Mouse (Mus musculus): ENCODE results near the gene Olfr1366.
"Not testable (repeated sequence)": the region's sequence is repeated elsewhere in the genome, so short reads cannot be mapped to it uniquely, and the experiment has no call there.

Olfr1366 gene

GRCm38 (mm10) chr13:21542708-21543107, at the start of gene Olfr1366:
Gene Olfr1366 (minus strand): TSS chr13:21542808.
- no peak for DNase-seq (ENCODE audit: low spot score)

GRCm38 (mm10) chr13:21591618-21592017, 49.0 kb upstream of the Olfr1366 start:
- no peak for DNase-seq (ENCODE audit: low spot score)

- no peak for DNase-seq (ENCODE audit: low spot score)
Observed at GRCm38 (mm10) chr13:21581659-21582058, 39.1 kb upstream of the Olfr1366 start, which contains the start of gene Olfr1364. Gene Olfr1364 (minus strand): TSS chr13:21581759.

DNA sequence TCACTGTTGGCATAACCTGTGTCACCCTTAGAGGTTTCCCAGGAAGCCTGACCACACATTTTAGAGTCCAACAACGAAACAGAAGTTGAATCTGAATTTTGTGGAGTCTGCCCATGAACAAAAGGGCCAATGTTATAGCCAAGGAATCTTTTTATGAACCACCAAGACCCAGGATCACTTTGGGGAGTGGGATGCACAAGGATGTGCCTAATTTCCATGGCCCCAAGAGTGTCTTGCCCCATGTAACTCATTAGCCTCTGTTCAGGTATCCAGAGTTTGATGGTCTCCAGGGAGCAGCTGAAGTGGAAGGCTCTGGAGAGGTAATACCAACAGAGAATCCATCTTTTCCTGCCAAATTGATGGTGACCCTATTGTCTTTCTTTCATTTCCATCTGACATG, 17.2 kb upstream of the Olfr1366 start, which contains the start of gene Olfr1535:
Gene Olfr1535, minus strand, starts transcription at position 101 of the 400 bp plus-strand sequence.
- no peak for DNase-seq (ENCODE audit: low spot score)

DNA sequence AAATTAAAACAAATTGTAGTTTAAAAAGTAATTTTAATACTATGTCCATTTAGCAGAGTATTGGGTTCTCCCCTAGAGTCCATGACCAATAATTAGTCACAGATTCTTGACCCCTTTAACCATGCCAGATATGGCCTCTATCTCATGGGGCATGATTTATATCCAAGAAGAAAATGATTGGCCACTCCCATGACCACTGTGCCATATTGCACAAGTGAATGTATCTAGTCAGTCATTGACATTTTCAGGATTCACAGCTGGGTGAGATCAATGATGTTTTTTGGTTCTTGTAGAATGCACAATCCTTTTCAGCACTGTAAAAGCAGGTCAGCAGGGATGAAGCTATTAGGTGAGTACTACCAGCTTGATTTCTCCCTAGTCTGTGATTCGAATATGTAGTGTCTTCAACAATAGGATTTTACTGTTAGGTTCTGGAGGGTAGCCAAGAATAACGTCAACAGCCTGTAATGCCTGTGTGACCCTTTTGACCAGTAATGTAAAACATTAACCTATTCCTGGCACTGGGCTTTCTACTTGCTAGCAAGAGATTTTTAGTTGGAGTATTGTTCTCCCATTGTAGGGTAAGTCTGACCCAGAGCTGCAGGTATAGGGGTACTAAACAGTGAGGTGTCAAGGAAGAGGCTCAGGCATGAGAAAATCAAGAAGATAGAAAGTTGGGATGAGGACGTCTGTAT, 8.0 kb upstream of the Olfr1366 start:
- no peak for DNase-seq (ENCODE audit: low spot score)

- no peak for DNase-seq (ENCODE audit: low spot score)
Observed at GRCm38 (mm10) chr13:21549487-21549886, 6.9 kb upstream of the Olfr1366 start.

DNA sequence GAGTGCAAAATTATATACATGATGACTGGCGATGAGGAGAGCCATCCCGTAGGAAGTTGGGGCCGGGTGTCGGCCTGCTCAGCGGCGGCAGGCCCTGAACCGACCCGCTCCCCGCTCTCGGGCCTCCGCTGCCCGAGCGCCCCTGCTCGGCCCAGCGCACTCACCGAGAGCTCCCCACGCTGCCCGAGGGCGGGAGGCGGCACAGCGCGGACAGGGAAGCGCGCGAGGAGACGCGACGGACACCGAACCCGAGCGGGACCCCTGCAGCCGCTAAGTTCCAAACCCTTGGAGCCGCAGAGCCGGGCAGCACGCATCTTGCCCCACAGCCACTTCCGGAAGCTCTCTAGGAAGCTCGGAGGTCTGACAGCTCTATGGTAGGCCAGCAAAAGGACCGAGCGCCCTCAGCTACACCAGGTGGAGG, 11.8 kb downstream of the Olfr1366 start, which contains the start of gene Zkscan8:
Gene Zkscan8, minus strand, starts transcription at position 340 of the 421 bp plus-strand sequence.
- DNase-seq (ENCODE audit: low spot score): peak; percentile 82

GRCm38 (mm10) chr13:21530136-21530535, 12.5 kb downstream of the Olfr1366 start:
- no peak for DNase-seq (ENCODE audit: low spot score)

- DNase-seq (ENCODE audit: low spot score): peak; percentile 63
Observed at GRCm38 (mm10) chr13:21506221-21506649, 36.4 kb downstream of the Olfr1366 start.

DNA sequence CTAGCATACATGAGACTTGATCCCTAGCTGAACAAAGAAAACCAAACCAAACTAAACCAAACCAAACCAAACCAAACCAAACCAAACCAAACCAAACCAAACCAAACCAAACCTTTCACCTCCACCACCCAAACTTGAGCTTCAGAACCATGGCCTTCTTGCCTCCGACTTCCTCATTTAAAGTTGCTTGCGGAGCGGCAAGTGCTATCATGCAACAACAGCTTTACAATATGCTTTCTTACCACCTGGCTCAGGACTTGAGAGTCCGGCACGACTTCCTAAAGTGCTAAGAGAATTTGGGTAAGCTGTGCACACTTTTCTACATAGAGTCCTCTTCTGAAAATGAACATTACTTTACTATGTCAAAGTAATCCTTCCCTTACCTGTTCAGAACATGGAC, 40.3 kb downstream of the Olfr1366 start:
- DNase-seq (ENCODE audit: low spot score): no peak

GRCm38 (mm10) chr13:21501182-21501581, 41.4 kb downstream of the Olfr1366 start, which contains the start of gene Gm11273:
Gene Gm11273 (minus strand): TSS chr13:21501418.
- not testable (repeated sequence) for DNase-seq (ENCODE audit: low spot score)

- DNase-seq (ENCODE audit: low spot score): no peak
Observed at GRCm38 (mm10) chr13:21495080-21495479, 47.5 kb downstream of the Olfr1366 start, which contains the start of gene AK157302. Gene AK157302 (plus strand): TSS chr13:21495223.

- no peak for DNase-seq (ENCODE audit: low spot score)
Observed at GRCm38 (mm10) chr13:21492847-21493246, 49.8 kb downstream of the Olfr1366 start.

DNA sequence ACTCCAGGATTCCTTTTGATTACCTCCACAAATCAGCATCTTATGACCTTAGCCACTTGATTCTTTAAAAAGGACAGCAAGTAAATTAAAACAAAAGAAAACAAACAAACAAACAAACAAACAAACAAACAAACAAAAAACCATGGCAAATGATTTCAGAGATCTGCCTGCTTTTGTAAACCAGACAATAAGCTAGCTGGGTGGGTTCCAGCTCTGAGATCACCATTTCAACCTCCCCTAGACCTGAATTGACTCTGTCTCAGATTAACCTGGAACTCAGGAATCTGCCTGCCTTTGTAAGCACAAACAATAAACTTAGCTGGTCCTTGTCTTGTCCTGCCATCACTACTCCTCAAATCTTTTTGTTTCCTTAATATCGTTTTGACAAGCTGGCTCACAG, 55.7 kb downstream of the Olfr1366 start:
- DNase-seq (ENCODE audit: low spot score): no peak
